Mouse (Mus musculus) intestine, postnatal 0 days (tissue): ENCODE measurements around the gene Zfp46. TPM values are rescaled to one million over a fixed set of nuclear protein-coding genes. Genes with fewer than 3 reads are reported as not detected.

Experiments used
- ATAC-seq: fragments of 200-750 bp; cut with Nextera tagmentation; 2 replicates; pipeline ENCODE4 v1.8.0; 2017; ENCODE audit warnings: mild to moderate bottlenecking, moderate TSS enrichment, moderate library complexity
- H3K27ac ChIP-seq: fragments of 300-500 bp; sonication (generic); 2 replicates; pipeline ENCODE4 v1.5.1; 2014; ENCODE audit warnings: mild to moderate bottlenecking, low read depth, low read length, moderate library complexity
- H3K27me3 ChIP-seq: fragments of 300-500 bp; sonication (generic); replicated peaks from 2 replicates; pipeline ENCODE4 v1.6.1; 2014; ENCODE audit warnings: low read length, mixed read lengths; ENCODE audit not compliant: control insufficient read depth, insufficient read depth
- H3K36me3 ChIP-seq: fragments of 300-500 bp; sonication (generic); 2 replicates; pipeline ENCODE4 v1.6.1; 2014; ENCODE audit warnings: mild to moderate bottlenecking, moderate library complexity; ENCODE audit not compliant: control insufficient read depth, insufficient read depth
- H3K4me1 ChIP-seq: fragments of 300-500 bp; sonication (generic); replicated peaks from 2 replicates; pipeline ENCODE4 v1.6.1; 2014; ENCODE audit warnings: antibody characterized with exemption, low read length, mixed read lengths; ENCODE audit not compliant: control insufficient read depth, insufficient read depth
- H3K4me2 ChIP-seq: fragments of 300-500 bp; sonication (generic); replicated peaks from 2 replicates; pipeline ENCODE4 v1.6.1; 2014; ENCODE audit warnings: low read depth, mild to moderate bottlenecking, moderate library complexity
- H3K4me3 ChIP-seq: fragments of 300-500 bp; sonication (generic); 2 replicates; pipeline ENCODE4 v1.5.1; 2014; ENCODE audit warnings: low read depth, low read length
- H3K9ac ChIP-seq: fragments of 300-500 bp; sonication (generic); 2 replicates; pipeline ENCODE4 v1.6.1; 2014; ENCODE audit warnings: mild to moderate bottlenecking, low read depth, low read length
- H3K9me3 ChIP-seq: fragments of 300-500 bp; sonication (generic); 2 replicates; pipeline ENCODE4 v1.6.1; 2016; ENCODE audit warnings: mixed run types; ENCODE audit not compliant: control insufficient read depth
- CTCF ChIP-seq: sonication (generic); IDR thresholded peaks from 2 replicates; pipeline ENCODE4 v1.5.1; 2016; ENCODE audit warnings: low read depth, mild to moderate bottlenecking, control low read depth, antibody characterized with exemption, moderate library complexity
- WGBS: fragments of 180-500 bp; shearing (Covaris S2); extraction: QIAGEN DNeasy Blood & Tissue Kit; methylation state at CpG from one replicate; pipeline ENCODE4 v1.1.7; 2014; 5-methylcytosine and 5-hydroxymethylcytosine counted together
- polyA plus RNA-seq: library from polyadenylated mRNA; unstranded; fragments of >200 nt; fragmentation: Nextera tagmentation; extraction: Ambion mirVana; gene quantifications from 2 replicates; pipeline ENCODE4 v1.2.1, GENCODE M21; 2015

Gene Zfp46
- polyA plus RNA-seq, 1 experiment from 2014 or later = 7.5 TPM

GRCm38 (mm10) chr4:136270648-136271047, 13.8 kb upstream of the Zfp46 start:
- 85% methylated on average over 8 of the region's 8 CpGs for whole genome bisulfite sequencing
- ATAC-seq = no peak
- TF ChIP-seq CTCF = no peak

GRCm38 (mm10) chr4:136281097-136281496, 3.4 kb upstream of the Zfp46 start:
- Histone ChIP-seq H3K9me3 (no peaks in the 10 kb centered on the region), H3K36me3 (no peaks in the 10 kb centered on the region), H3K4me1 (0 out of 2 replicates have a peak, but pooled peaks cover 4% of the 10 kb centered on the region), H3K4me3 (no peak overlapping the region), H3K27me3 (no peaks in the 10 kb centered on the region), H3K4me2 (no peak overlapping the region), H3K9ac (no peak overlapping the region), H3K27ac (no peak overlapping the region)
- TF ChIP-seq CTCF = no peak
- WGBS = 75% methylated on average over 8 of the region's 8 CpGs
- no peak for ATAC-seq

More at GRCm38 (mm10) chr4:136270648-136271047, 13.8 kb upstream of the Zfp46 start:
- Histone ChIP-seq H3K27me3 (no peaks in the 10 kb centered on the region), H3K4me1 (no peaks in the 10 kb centered on the region; the same call in 1 of the 2 replicates), H3K4me3 (no peak overlapping the region), H3K9ac (no peak overlapping the region), H3K4me2 (no peak overlapping the region), H3K36me3 (peaks cover 6% of the 10 kb centered on the region; the same call in 1 of the 2 replicates), H3K27ac (no peak overlapping the region), H3K9me3 (no peaks in the 10 kb centered on the region)

GRCm38 (mm10) chr4:136281611-136282010, 2.9 kb upstream of the Zfp46 start:
- no peak for ATAC-seq
- Histone ChIP-seq H3K27me3 (no peaks in the 10 kb centered on the region), H3K4me1 (0 out of 2 replicates have a peak, but pooled peaks cover 4% of the 10 kb centered on the region), H3K9me3 (no peaks in the 10 kb centered on the region), H3K9ac (no peak overlapping the region), H3K27ac (no peak overlapping the region), H3K4me2 (no peak overlapping the region), H3K4me3 (no peak overlapping the region), H3K36me3 (no peaks in the 10 kb centered on the region)
- no peak for TF ChIP-seq CTCF
- 65% methylated on average over 9 of the region's 9 CpGs for WGBS

GRCm38 (mm10) chr4:136282621-136283480, 1.6 kb upstream of the Zfp46 start:
- 47% methylated on average over 10 of the region's 10 CpGs for WGBS
- no peak overlapping the region for H3K9ac ChIP-seq
- no peak overlapping the region for H3K4me3 ChIP-seq
- H3K27ac ChIP-seq = peak overlapping the region; percentile 79
- H3K9me3 ChIP-seq = no peaks in the 10 kb centered on the region
- TF ChIP-seq CTCF = no peak
- H3K27me3 ChIP-seq = no peaks in the 10 kb centered on the region
- H3K36me3 ChIP-seq = peaks cover 3% of the 10 kb centered on the region
- H3K4me1 ChIP-seq = 0 out of 2 replicates have a peak, but pooled peaks cover 4% of the 10 kb centered on the region
- peak overlapping the region; percentile 27 for H3K4me2 ChIP-seq
- no peak for ATAC-seq

GRCm38 (mm10) chr4:136283783-136284182, 700 bp upstream of the Zfp46 start:
- ATAC-seq = no peak
- peak overlapping the region; percentile 85; the same call in 1 of the 2 replicates for H3K4me2 ChIP-seq
- peak overlapping the region; percentile 87 for H3K27ac ChIP-seq
- H3K36me3 ChIP-seq = peaks cover 5% of the 10 kb centered on the region
- no peaks in the 10 kb centered on the region for H3K9me3 ChIP-seq
- H3K9ac ChIP-seq = no peak overlapping the region
- TF ChIP-seq CTCF = no peak
- 0 out of 2 replicates have a peak, but pooled peaks cover 4% of the 10 kb centered on the region for H3K4me1 ChIP-seq
- no peak overlapping the region for H3K4me3 ChIP-seq
- 30% methylated on average over 2 of the region's 2 CpGs for WGBS
- no peaks in the 10 kb centered on the region for H3K27me3 ChIP-seq

- whole genome bisulfite sequencing = 30% methylated on average over 6 of the region's 6 CpGs
- H3K4me1 ChIP-seq = 0 out of 2 replicates have a peak, but pooled peaks cover 4% of the 10 kb centered on the region
- peak overlapping the region; percentile 85 for H3K4me2 ChIP-seq
- peak overlapping the region; percentile 87 for H3K27ac ChIP-seq
- peaks cover 15% of the 10 kb centered on the region for H3K36me3 ChIP-seq
- H3K9ac ChIP-seq = peak overlapping the region; percentile 45
- H3K4me3 ChIP-seq = peak overlapping the region; percentile 54
- no peaks in the 10 kb centered on the region for H3K9me3 ChIP-seq
- no peak for TF ChIP-seq CTCF
- no peak for ATAC-seq
- no peaks in the 10 kb centered on the region for H3K27me3 ChIP-seq
These were observed 408 bp downstream of the Zfp46 start for GRCm38 (mm10) chr4:136284891-136285290.
